Mouse (Mus musculus) forebrain, embryonic 11.5 days (tissue): ENCODE data around the gene Slco1a6. TPM values are rescaled to one million over a fixed set of nuclear protein-coding genes. Genes with fewer than 3 reads are reported as not detected.
"Not testable (repeated sequence)": the region's sequence is repeated elsewhere in the genome, so short reads cannot be mapped to it uniquely, and the experiment has no call there.

Experiments
- ATAC-seq: fragments of 200-750 bp; cut with Nextera tagmentation; replicated peaks from 2 replicates; pipeline ENCODE4 v1.8.0; 2017; ENCODE audit warnings: moderate TSS enrichment; ENCODE audit not compliant: low FRiP score
- DNase-seq: peaks from one replicate; pipeline ENCODE4 v3.0.0-alpha.2; 2017; ENCODE audit warnings: low spot score
- H3K27ac ChIP-seq: fragments of 300-500 bp; sonication (generic); 2 replicates; pipeline ENCODE4 v1.5.1; 2014; ENCODE audit warnings: low read depth, low read length
- H3K27me3 ChIP-seq: fragments of 300-500 bp; sonication (generic); 2 replicates; pipeline ENCODE4 v1.6.1; 2014; ENCODE audit warnings: mild to moderate bottlenecking, low read length, mixed read lengths; ENCODE audit not compliant: control insufficient read depth, insufficient read depth
- H3K36me3 ChIP-seq: fragments of 300-500 bp; sonication (generic); 2 replicates; pipeline ENCODE4 v1.6.1; 2014; ENCODE audit warnings: mild to moderate bottlenecking, low read length, moderate library complexity, mixed read lengths; ENCODE audit not compliant: control insufficient read depth, insufficient read depth
- H3K4me1 ChIP-seq: fragments of 300-500 bp; sonication (generic); replicated peaks from 2 replicates; pipeline ENCODE4 v1.6.1; 2014; ENCODE audit warnings: low read length, mixed read lengths; ENCODE audit not compliant: control insufficient read depth, insufficient read depth
- H3K4me2 ChIP-seq: fragments of 300-500 bp; sonication (generic); 2 replicates; pipeline ENCODE4 v1.6.1; 2014; ENCODE audit warnings: low read depth, mild to moderate bottlenecking, low read length, moderate library complexity, mixed read lengths; ENCODE audit not compliant: severe bottlenecking
- H3K4me3 ChIP-seq: fragments of 300-500 bp; sonication (generic); 2 replicates; pipeline ENCODE4 v1.5.1; 2014; ENCODE audit warnings: low read depth, low read length
- H3K9ac ChIP-seq: fragments of 300-500 bp; sonication (generic); 2 replicates; pipeline ENCODE4 v1.6.1; 2014; ENCODE audit warnings: low read length
- H3K9me3 ChIP-seq: fragments of 300-500 bp; sonication (generic); 2 replicates; pipeline ENCODE4 v1.6.1; 2016; ENCODE audit warnings: low read length, mixed read lengths; ENCODE audit not compliant: control insufficient read depth
- WGBS: fragments of 180-500 bp; shearing (Covaris S2); extraction: QIAGEN DNeasy Blood & Tissue Kit; methylation state at CpG from one replicate; pipeline ENCODE4 v1.1.7; 2014; 5-methylcytosine and 5-hydroxymethylcytosine counted together
- polyA plus RNA-seq: library from polyadenylated mRNA; unstranded; fragments of >200 nt; fragmentation: Nextera tagmentation; extraction: Ambion mirVana; gene quantifications from 2 replicates; pipeline ENCODE4 v1.2.1, GENCODE M21; 2014

Gene Slco1a6
- polyA plus RNA-seq, 1 experiment from 2014 or later, result not detected

GRCm38 (mm10) chr6:142191962-142192361, 16.4 kb downstream of the Slco1a6 start:
- ATAC-seq (no peak), DNase-seq (no peak)
- Histone ChIP-seq H3K27me3 (no peaks in the 10 kb centered on the region), H3K4me2 (no peak overlapping the region), H3K9ac (no peak overlapping the region), H3K9me3 (no peaks in the 10 kb centered on the region), H3K36me3 (no peaks in the 10 kb centered on the region), H3K4me3 (no peak overlapping the region), H3K4me1 (no peaks in the 10 kb centered on the region), H3K27ac (no peak overlapping the region)
- WGBS, result 83% methylated on average over 1 of the region's 1 CpGs

GRCm38 (mm10) chr6:142187426-142187825, 20.9 kb downstream of the Slco1a6 start:
- ATAC-seq (no peak), DNase-seq (no peak)
- no peak overlapping the region for H3K4me3 ChIP-seq
- WGBS, result 90% methylated on average over 3 of the region's 3 CpGs
- no peak overlapping the region for H3K27ac ChIP-seq
- no peaks in the 10 kb centered on the region for H3K27me3 ChIP-seq
- H3K9ac ChIP-seq, result no peak overlapping the region
- H3K4me2 ChIP-seq, result no peak overlapping the region
- H3K36me3 ChIP-seq, result no peaks in the 10 kb centered on the region
- H3K4me1 ChIP-seq, result no peaks in the 10 kb centered on the region
- H3K9me3 ChIP-seq, result no peaks in the 10 kb centered on the region

GRCm38 (mm10) chr6:142185868-142186415, 22.4 kb downstream of the Slco1a6 start:
- no peak overlapping the region for H3K4me3 ChIP-seq
- no peaks in the 10 kb centered on the region for H3K27me3 ChIP-seq
- H3K4me1 ChIP-seq, result no peaks in the 10 kb centered on the region
- ATAC-seq (no peak), DNase-seq (no peak)
- 88% methylated on average over 2 of the region's 2 CpGs for WGBS
- no peaks in the 10 kb centered on the region for H3K9me3 ChIP-seq
- H3K4me2 ChIP-seq, result no peak overlapping the region
- H3K27ac ChIP-seq, result no peak overlapping the region
- H3K9ac ChIP-seq, result no peak overlapping the region
- no peaks in the 10 kb centered on the region for H3K36me3 ChIP-seq

- Histone ChIP-seq H3K9ac (no peak overlapping the region), H3K9me3 (no peaks in the 10 kb centered on the region), H3K4me1 (no peaks in the 10 kb centered on the region), H3K4me3 (no peak overlapping the region), H3K4me2 (no peak overlapping the region), H3K36me3 (no peaks in the 10 kb centered on the region), H3K27ac (no peak overlapping the region), H3K27me3 (no peaks in the 10 kb centered on the region)
- 83% methylated on average over 5 of the region's 5 CpGs for WGBS
- ATAC-seq (no peak), DNase-seq (no peak)
These were observed 44.9 kb downstream of the Slco1a6 start for GRCm38 (mm10) chr6:142163406-142163805.

- Histone ChIP-seq H3K9me3 (no peaks in the 10 kb centered on the region), H3K4me1 (no peaks in the 10 kb centered on the region), H3K4me2 (no peak overlapping the region), H3K36me3 (no peaks in the 10 kb centered on the region), H3K4me3 (no peak overlapping the region), H3K27me3 (no peaks in the 10 kb centered on the region), H3K27ac (no peak overlapping the region), H3K9ac (no peak overlapping the region)
- DNase-seq (no peak), ATAC-seq (no peak)
- WGBS, result 88% methylated on average over 2 of the region's 2 CpGs
These were observed 47.1 kb downstream of the Slco1a6 start for GRCm38 (mm10) chr6:142161171-142161570.

- not testable (repeated sequence) for H3K4me2 ChIP-seq, H3K9ac ChIP-seq, H3K27me3 ChIP-seq, H3K36me3 ChIP-seq, H3K27ac ChIP-seq, H3K4me3 ChIP-seq, H3K9me3 ChIP-seq, ATAC-seq, H3K4me1 ChIP-seq, DNase-seq
- WGBS, result 96% methylated on average over 2 of the region's 10 CpGs
These were observed 54.2 kb downstream of the Slco1a6 start for GRCm38 (mm10) chr6:142154081-142154480.

GRCm38 (mm10) chr6:142148371-142148770, 60.0 kb downstream of the Slco1a6 start:
- DNase-seq, result no peak
- H3K27me3 ChIP-seq, result no peaks in the 10 kb centered on the region
- H3K9me3 ChIP-seq, result no peaks in the 10 kb centered on the region
- H3K36me3 ChIP-seq, result no peaks in the 10 kb centered on the region
- H3K4me1 ChIP-seq, result no peaks in the 10 kb centered on the region
- no peak for ATAC-seq
- H3K27ac ChIP-seq, result no peak overlapping the region
- WGBS, result 98% methylated on average over 1 of the region's 1 CpGs
- H3K9ac ChIP-seq, result no peak overlapping the region
- H3K4me3 ChIP-seq, result no peak overlapping the region
- no peak overlapping the region for H3K4me2 ChIP-seq

- peaks cover 5% of the 10 kb centered on the region; the same call in 1 of the 2 replicates for H3K4me1 ChIP-seq
- peak; percentile 94 for ATAC-seq
- no peaks in the 10 kb centered on the region for H3K9me3 ChIP-seq
- no peak overlapping the region for H3K9ac ChIP-seq
- 47% methylated on average over 3 of the region's 3 CpGs for WGBS
- DNase-seq, result peak; percentile 68
- H3K4me3 ChIP-seq, result no peak overlapping the region
- 0 out of 2 replicates have a peak overlapping the region, but pooled peaks have one; percentile 2 for H3K4me2 ChIP-seq
- no peaks in the 10 kb centered on the region for H3K36me3 ChIP-seq
- no peak overlapping the region; the same call in 1 of the 2 replicates for H3K27ac ChIP-seq
- no peaks in the 10 kb centered on the region for H3K27me3 ChIP-seq
These were observed 96.5 kb downstream of the Slco1a6 start for GRCm38 (mm10) chr6:142111667-142112305.

GRCm38 (mm10) chr6:142091126-142091525, 117.2 kb downstream of the Slco1a6 start:
- no peaks in the 10 kb centered on the region for H3K9me3 ChIP-seq
- no peak overlapping the region for H3K4me2 ChIP-seq
- H3K9ac ChIP-seq, result no peak overlapping the region
- H3K36me3 ChIP-seq, result no peaks in the 10 kb centered on the region
- ATAC-seq (no peak), DNase-seq (no peak)
- no peak overlapping the region for H3K27ac ChIP-seq
- H3K4me3 ChIP-seq, result no peak overlapping the region
- WGBS, result 90% methylated on average over 3 of the region's 3 CpGs
- H3K4me1 ChIP-seq, result no peaks in the 10 kb centered on the region
- H3K27me3 ChIP-seq, result no peaks in the 10 kb centered on the region
